10 mouse cellular contexts compared by ENCODE assay signal in the genomic region with DNA sequence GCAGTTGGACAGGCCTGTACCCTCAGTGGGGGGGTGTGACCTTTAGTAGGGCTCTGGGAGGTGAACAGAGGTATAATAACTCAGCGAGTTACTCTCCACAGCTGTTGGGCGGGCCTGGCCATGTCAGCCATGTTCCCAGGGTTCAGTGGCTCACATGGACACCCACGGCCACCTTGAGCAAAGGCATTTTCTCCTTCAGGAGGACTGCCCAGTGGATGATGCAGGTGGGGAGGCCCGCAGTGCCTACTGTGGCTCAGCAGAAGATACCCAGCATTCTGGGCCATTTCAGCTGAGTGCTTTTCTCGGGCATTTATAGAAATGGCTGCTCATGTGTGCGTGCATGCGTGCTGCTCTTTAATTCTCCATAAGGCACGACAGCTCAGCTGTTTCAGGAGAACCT. TPM values are rescaled to one million over a fixed set of nuclear protein-coding genes. Genes with fewer than 3 reads are reported as not detected.
A peak's percentile ranks its signal among the peaks of the same experiment; 100 is the strongest.
DNase-seq lines count a peak whose midpoint lies in the region; ATAC-seq and TF ChIP-seq lines count a peak whose summit lies in the region.
"Had no signal": no experiment of that assay in that cellular context is flagged by ENCODE, and none has a peak within 500 bp of the region (broad histone marks: within the 10 kb centered on the region; RNA-seq: fewer than 3 reads in every experiment).

No protein-coding gene starts in this region.

- no peak for TF ChIP-seq POLR2A in olfactory bulb, adult 2 months (IDR thresholded peaks at IDR 0.05; ENCODE audit: insufficient read depth, low read depth, low read length)

- H3K27ac ChIP-seq in forebrain, postnatal 0 days (ENCODE audit: low read depth, low read length): no peak overlapping the region
- no peak overlapping the region for H3K27ac ChIP-seq in forebrain, embryonic 16.5 days (ENCODE audit: low read length)
- no peak overlapping the region; the same call in 1 of the 2 replicates for H3K27ac ChIP-seq in midbrain, postnatal 0 days (ENCODE audit: low read depth, low read length)
- H3K27ac ChIP-seq in midbrain, embryonic 11.5 days (ENCODE audit: low read depth, low read length): no peak overlapping the region
- H3K27ac ChIP-seq in hindbrain, postnatal 0 days: no peak overlapping the region
- H3K27ac ChIP-seq in olfactory bulb, adult 2 months (ENCODE audit: insufficient read depth, low read depth, low read length): peak overlapping the region; percentile 89

- WGBS in forebrain, postnatal 0 days: 73% methylated on average over 8 of the region's 8 CpGs
- 82% methylated on average over 8 of the region's 8 CpGs for WGBS in forebrain, embryonic 16.5 days
- 78% methylated on average over 8 of the region's 8 CpGs for WGBS in midbrain, postnatal 0 days
- 84% methylated on average over 8 of the region's 8 CpGs for WGBS in midbrain, embryonic 11.5 days
- WGBS in hindbrain, postnatal 0 days: 65% methylated on average over 8 of the region's 8 CpGs
- WGBS in olfactory bulb, adult 2 months: 9% methylated on average over 8 of the region's 8 CpGs

- no peak overlapping the region for H3K9ac ChIP-seq in forebrain, postnatal 0 days
- H3K9ac ChIP-seq in forebrain, embryonic 16.5 days (replicated peaks; ENCODE audit: low read depth, low read length): no peak overlapping the region
- H3K9ac ChIP-seq in midbrain, postnatal 0 days (replicated peaks; ENCODE audit: low read length, poor library complexity, severe bottlenecking): 0 out of 2 replicates have a peak overlapping the region, but pooled peaks have one; percentile 24
- H3K9ac ChIP-seq in midbrain, embryonic 11.5 days (ENCODE audit: low read length): no peak overlapping the region
- H3K9ac ChIP-seq in hindbrain, postnatal 0 days (replicated peaks; ENCODE audit: low read length): 0 out of 2 replicates have a peak overlapping the region, but pooled peaks have one; percentile 15

- no peaks in the 10 kb centered on the region for H3K36me3 ChIP-seq in forebrain, postnatal 0 days (ENCODE audit: insufficient read depth)
- no peaks in the 10 kb centered on the region for H3K36me3 ChIP-seq in forebrain, embryonic 16.5 days (ENCODE audit: control insufficient read depth, insufficient read depth)
- H3K36me3 ChIP-seq in midbrain, postnatal 0 days (ENCODE audit: insufficient read depth, low read length): no peaks in the 10 kb centered on the region
- H3K36me3 ChIP-seq in midbrain, embryonic 11.5 days (ENCODE audit: control insufficient read depth, insufficient read depth, low read length): no peaks in the 10 kb centered on the region
- no peaks in the 10 kb centered on the region for H3K36me3 ChIP-seq in hindbrain, postnatal 0 days (ENCODE audit: insufficient read depth, low read length)

- peak overlapping the region; percentile 63 for H3K4me3 ChIP-seq in forebrain, postnatal 0 days (ENCODE audit: low read depth, low read length)
- H3K4me3 ChIP-seq in forebrain, embryonic 16.5 days (replicated peaks; ENCODE audit: low read length): no peak overlapping the region
- H3K4me3 ChIP-seq in midbrain, postnatal 0 days (ENCODE audit: low read depth, low read length): peak overlapping the region; percentile 18; the same call in 1 of the 2 replicates
- H3K4me3 ChIP-seq in midbrain, embryonic 11.5 days (ENCODE audit: low read depth, low read length): no peak overlapping the region
- peak overlapping the region; percentile 74 for H3K4me3 ChIP-seq in hindbrain, postnatal 0 days (ENCODE audit: low read length)
- H3K4me3 ChIP-seq in olfactory bulb, adult 2 months (ENCODE audit: insufficient read depth, low read depth, low read length): peak overlapping the region; percentile 81

- no peak for TF ChIP-seq CTCF in forebrain, postnatal 0 days (IDR thresholded peaks at IDR 0.05; ENCODE audit: low read depth)
- no peak for TF ChIP-seq CTCF in midbrain, postnatal 0 days (IDR thresholded peaks at IDR 0.05)
- TF ChIP-seq CTCF in hindbrain, postnatal 0 days (IDR thresholded peaks at IDR 0.05; ENCODE audit: low read depth): no peak
- TF ChIP-seq CTCF in olfactory bulb, adult 2 months (IDR thresholded peaks at IDR 0.05; ENCODE audit: insufficient read depth, low read depth, low read length): no peak

- peak overlapping the region; percentile 96 for H3K4me2 ChIP-seq in forebrain, postnatal 0 days (ENCODE audit: low read depth)
- no peak overlapping the region for H3K4me2 ChIP-seq in forebrain, embryonic 16.5 days (ENCODE audit: low read length)
- peak overlapping the region; percentile 94 for H3K4me2 ChIP-seq in midbrain, postnatal 0 days (ENCODE audit: low read depth, low read length, poor library complexity, severe bottlenecking)
- no peak overlapping the region for H3K4me2 ChIP-seq in midbrain, embryonic 11.5 days
- peak overlapping the region; percentile 93 for H3K4me2 ChIP-seq in hindbrain, postnatal 0 days (ENCODE audit: low read depth, low read length)

- no peak for ATAC-seq in forebrain, postnatal 0 days
- no peak for ATAC-seq in forebrain, embryonic 16.5 days
- no peak for ATAC-seq in midbrain, postnatal 0 days (ENCODE audit: low FRiP score)
- ATAC-seq in midbrain, embryonic 11.5 days (ENCODE audit: low FRiP score): no peak
- ATAC-seq in hindbrain, postnatal 0 days: no peak

- no peak for DNase-seq in forebrain, postnatal 0 days
- no peak for DNase-seq in midbrain, postnatal 0 days (ENCODE audit: low spot score)
- no peak for DNase-seq in midbrain, embryonic 11.5 days (ENCODE audit: low spot score, missing footprints)
- DNase-seq in hindbrain, postnatal 0 days (ENCODE audit: low spot score): no peak
- no peak for DNase-seq in embryo, embryonic 11 days
- no peak for DNase-seq in adrenal gland, postnatal 4 days (ENCODE audit: low spot score in 2 of 2)
- DNase-seq: thymus, postnatal 25 days had no signal

- no peaks in the 10 kb centered on the region for H3K9me3 ChIP-seq in forebrain, postnatal 0 days (ENCODE audit: low read length)
- H3K9me3 ChIP-seq in forebrain, embryonic 16.5 days (ENCODE audit: control insufficient read depth, low read length): no peaks in the 10 kb centered on the region
- no peaks in the 10 kb centered on the region for H3K9me3 ChIP-seq in midbrain, postnatal 0 days (ENCODE audit: low read length)
- H3K9me3 ChIP-seq in midbrain, embryonic 11.5 days (ENCODE audit: control insufficient read depth, low read length): no peaks in the 10 kb centered on the region
- no peaks in the 10 kb centered on the region for H3K9me3 ChIP-seq in hindbrain, postnatal 0 days (ENCODE audit: low read length)

- H3K27me3 ChIP-seq in forebrain, postnatal 0 days (ENCODE audit: insufficient read depth, low read length): peaks cover 10% of the 10 kb centered on the region; the same call in 1 of the 2 replicates
- H3K27me3 ChIP-seq in forebrain, embryonic 16.5 days (replicated peaks; ENCODE audit: control insufficient read depth, insufficient read depth, low read length): peaks cover 13% of the 10 kb centered on the region
- H3K27me3 ChIP-seq in midbrain, postnatal 0 days (ENCODE audit: insufficient read depth, low read length): peaks cover 10% of the 10 kb centered on the region
- peaks cover 20% of the 10 kb centered on the region for H3K27me3 ChIP-seq in midbrain, embryonic 11.5 days (ENCODE audit: control insufficient read depth, insufficient read depth, low read length)
- no peaks in the 10 kb centered on the region for H3K27me3 ChIP-seq in hindbrain, postnatal 0 days (ENCODE audit: insufficient read depth, low read length)

- peaks cover 5% of the 10 kb centered on the region; the same call in 1 of the 2 replicates for H3K4me1 ChIP-seq in forebrain, postnatal 0 days (ENCODE audit: insufficient read depth)
- peaks cover 22% of the 10 kb centered on the region for H3K4me1 ChIP-seq in forebrain, embryonic 16.5 days (replicated peaks; ENCODE audit: control insufficient read depth, insufficient read depth, low read length)
- H3K4me1 ChIP-seq in midbrain, postnatal 0 days (ENCODE audit: insufficient read depth, low read length): no peaks in the 10 kb centered on the region
- peaks cover 8% of the 10 kb centered on the region; the same call in 1 of the 2 replicates for H3K4me1 ChIP-seq in midbrain, embryonic 11.5 days (ENCODE audit: control insufficient read depth, insufficient read depth, low read length)
- peaks cover 14% of the 10 kb centered on the region for H3K4me1 ChIP-seq in hindbrain, postnatal 0 days (ENCODE audit: insufficient read depth, low read length)
- H3K4me1 ChIP-seq in olfactory bulb, adult 2 months (ENCODE audit: control insufficient read depth, insufficient read depth, low read length): peaks cover 21% of the 10 kb centered on the region

RNA-seq across cellular contexts. Expression of a gene that starts 2.5 kb away (rescaled TPM):
- 22.5 and 25.9 TPM in 2 replicates for total RNA-seq in forebrain, postnatal 0 days (2014; rRNA removed)
- polyA plus RNA-seq in forebrain, postnatal 0 days (2015; fragmentation: Nextera tagmentation; extraction: Ambion mirVana): 10.2 and 11.4 TPM in 2 replicates
- 2.2 and 2.6 TPM in 2 replicates for polyA plus RNA-seq in forebrain, embryonic 16.5 days (2015; fragmentation: Nextera tagmentation; extraction: Ambion mirVana)
- total RNA-seq in midbrain, postnatal 0 days (2014; rRNA removed): 13.8 and 14.7 TPM in 2 replicates
- polyA plus RNA-seq in midbrain, postnatal 0 days (2015; fragmentation: Nextera tagmentation; extraction: Ambion mirVana): 6.3 and 7.4 TPM in 2 replicates
- polyA plus RNA-seq in midbrain, embryonic 11.5 days (2014; fragmentation: Nextera tagmentation; extraction: Ambion mirVana): 0.69 and 0.96 TPM in 2 replicates
- total RNA-seq in hindbrain, postnatal 0 days (2014; rRNA removed): 19.1 and 20.1 TPM in 2 replicates
- 9.5 and 10.5 TPM in 2 replicates for polyA plus RNA-seq in hindbrain, postnatal 0 days (2015; fragmentation: Nextera tagmentation; extraction: Ambion mirVana)
- 102 and 132 TPM in 2 replicates for polyA plus RNA-seq in olfactory bulb, adult 2 months (2012; ENCODE audit: insufficient read depth, insufficient read length, low replicate concordance, missing spikeins)
- 10 to 100 TPM; 44.4 to 51.1 TPM for total RNA-seq in adrenal gland, postnatal 4 days (2021)
- total RNA-seq: MEL had no signal

Comparison
In these comparisons a context has a peak if more than half of its experiments do, and no peak if none do; other contexts are left out.
1. H3K4me2 ChIP-seq: peak in forebrain, postnatal 0 days (single experiment), midbrain, postnatal 0 days (single experiment) and hindbrain, postnatal 0 days (single experiment); none in forebrain, embryonic 16.5 days (single experiment) and midbrain, embryonic 11.5 days (single experiment).
2. H3K4me3 ChIP-seq: peak in forebrain, postnatal 0 days (single experiment), midbrain, postnatal 0 days (single experiment), hindbrain, postnatal 0 days (single experiment) and olfactory bulb, adult 2 months (single experiment); none in forebrain, embryonic 16.5 days (single experiment) and midbrain, embryonic 11.5 days (single experiment).
3. H3K9ac ChIP-seq: peak in midbrain, postnatal 0 days (single experiment) and hindbrain, postnatal 0 days (single experiment); none in forebrain, postnatal 0 days (single experiment), forebrain, embryonic 16.5 days (single experiment) and midbrain, embryonic 11.5 days (single experiment).